Mouse (Mus musculus) olfactory bulb, adult 2 months (tissue): ENCODE measurements around the gene Rnf4.

Experiments
- CTCF ChIP-seq: fragments of 200-500 bp; IDR thresholded peaks from 2 replicates; pipeline ENCODE4 v1.5.1; 2012; ENCODE audit warnings: low read depth, mild to moderate bottlenecking, low read length, moderate library complexity; ENCODE audit not compliant: insufficient read depth
- POLR2A ChIP-seq: fragments of 200-500 bp; IDR thresholded peaks from 2 replicates; pipeline ENCODE4 v1.6.1; 2012; ENCODE audit warnings: mild to moderate bottlenecking, low read depth, low read length, moderate library complexity; ENCODE audit not compliant: insufficient read depth

- TF ChIP-seq CTCF (no peak), POLR2A (no peak)
Observed at GRCm38 (mm10) chr5:34295141-34295540, 40.9 kb upstream of the Rnf4 start.
